Mouse (Mus musculus): ENCODE results near the gene Pard3b. TPM values are rescaled to one million over a fixed set of nuclear protein-coding genes. Genes with fewer than 3 reads are reported as not detected.

Pard3b gene
- total and polyA plus RNA-seq, 3 experiments, result 0.30 to 0.75 (median 0.63) TPM

DNA sequence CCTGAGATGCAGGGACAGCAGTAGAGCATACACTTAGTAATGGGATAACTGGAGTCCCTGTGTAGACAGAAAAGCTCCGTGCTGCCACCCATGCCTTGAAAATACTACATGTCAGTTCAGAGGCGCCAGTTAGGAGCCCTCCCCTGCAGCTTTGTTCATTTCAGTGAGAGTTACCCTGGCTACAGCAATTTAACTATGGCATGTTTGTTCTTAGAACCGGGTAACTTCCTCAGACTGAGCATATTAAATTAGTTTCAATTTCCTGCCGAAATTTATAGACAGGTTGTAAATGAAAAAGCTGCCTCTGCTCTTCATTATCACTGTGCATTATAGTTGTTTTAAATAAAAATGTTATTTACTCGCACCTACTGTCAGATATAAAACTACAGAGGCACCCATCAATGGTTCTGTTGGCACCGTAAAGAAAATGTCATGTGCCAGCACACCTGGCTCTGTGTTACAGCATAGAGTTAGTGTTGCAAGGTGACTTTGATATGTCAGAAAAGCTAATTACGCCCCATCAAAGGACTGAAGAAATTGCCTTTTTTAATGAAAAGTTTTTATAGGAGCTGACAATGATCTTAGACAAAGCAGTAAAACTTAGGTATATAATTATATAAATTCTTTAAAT, 289.6 kb downstream of the Pard3b start:
- H3K27ac ChIP-seq (ENCODE audit: insufficient read depth, low read depth), result no peak overlapping the region
- no peaks in the 10 kb centered on the region for H3K79me2 ChIP-seq (replicated peaks; ENCODE audit: control insufficient read depth, extremely low read depth, insufficient read depth, poor library complexity, severe bottlenecking)
- no peaks in the 10 kb centered on the region for H3K9me3 ChIP-seq (replicated peaks; ENCODE audit: low read length)
- in situ Hi-C loops (cut with MboI; ENCODE audit: low pct_ligation_motif_present, low pct_unique_long_range_greater_than_20kb, low sequenced_read_pairs) (loop anchor here (25.0 kb wide), 2 partner anchors 784 to 884 kb away; partner anchors contain the start of gene Nrp2), dilution Hi-C loops (cut with MboI; ENCODE audit: extremely low pct_ligation_motif_present, extremely low pct_unique_long_range_greater_than_20kb, low sequenced_read_pairs) (no loop called here)
- no peak for TF ChIP-seq MAX (IDR thresholded peaks at IDR 0.05; ENCODE audit: low read length)
- TF ChIP-seq RCOR1 (conservative IDR thresholded peaks at IDR 0.05; ENCODE audit: low read depth, low read length), result no peak
- TF ChIP-seq ETS1 (conservative IDR thresholded peaks at IDR 0.05; ENCODE audit: low read depth, low read length), result no peak
- no peak for TF ChIP-seq PAX5 (IDR thresholded peaks at IDR 0.05; ENCODE audit: low read length)
- no peak for TF ChIP-seq ELF1 (IDR thresholded peaks at IDR 0.05; ENCODE audit: low read depth, low read length)
- TF ChIP-seq ZNF384 (IDR thresholded peaks at IDR 0.05; ENCODE audit: low read depth, low read length), result no peak
- TF ChIP-seq USF1 (IDR thresholded peaks at IDR 0.05; ENCODE audit: low read depth, low read length), result no peak
- no peak for TF ChIP-seq KAT2A (IDR thresholded peaks at IDR 0.05; ENCODE audit: insufficient replicate concordance, low read length)
- TF ChIP-seq SIN3A (IDR thresholded peaks at IDR 0.05; ENCODE audit: low read length), result no peak
- TF ChIP-seq BHLHE40 (IDR thresholded peaks at IDR 0.05; ENCODE audit: low read depth, low read length), result no peak
- DNase-seq (ENCODE audit: extremely low read depth), result no peak
- H3K4me2 ChIP-seq (ENCODE audit: insufficient read depth, low read depth, poor library complexity, severe bottlenecking), result no peak overlapping the region
- H3K4me3 ChIP-seq (replicated peaks in 1 of 3; ENCODE audit: low read depth in 2 of 3, low read length in 2 of 3, poor library complexity in 1 of 3), result no peak overlapping the region
- H3K4me1 ChIP-seq (ENCODE audit: control insufficient read depth in 1 of 2, insufficient read depth in 2 of 2), result peaks cover 0 to 34% of the 10 kb centered on the region in 2 experiments; a peak in 2 of 4 replicates
- no peaks in the 10 kb centered on the region for H3K36me3 ChIP-seq (replicated peaks in 1 of 2; ENCODE audit: control insufficient read depth in 1 of 2, insufficient read depth in 1 of 2, low read length in 1 of 2)
- no peak overlapping the region for H3K9ac ChIP-seq (ENCODE audit: insufficient read depth, low read depth)
- H3K27me3 ChIP-seq (replicated peaks), result no peaks in the 10 kb centered on the region

DNA sequence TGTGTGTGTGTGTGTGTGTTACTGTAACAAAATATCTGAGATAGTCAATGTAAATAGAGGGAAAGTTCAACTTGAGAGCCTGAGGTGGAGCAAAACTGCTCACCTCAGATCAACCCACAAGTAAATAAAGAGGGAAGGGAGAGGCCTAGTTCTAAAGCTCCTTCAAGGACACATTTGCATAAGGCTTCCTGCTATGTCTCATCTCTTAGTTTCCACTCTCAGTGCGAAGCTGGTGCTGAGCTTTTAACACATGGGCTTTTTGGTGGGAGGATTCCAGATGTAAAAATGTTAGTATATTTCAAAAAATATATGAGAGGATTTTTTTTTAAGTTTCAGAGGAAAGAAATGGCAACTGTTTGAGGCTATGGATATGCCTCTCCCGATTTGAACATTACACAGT, 294.9 kb downstream of the Pard3b start:
- Histone ChIP-seq H3K36me3 (replicated peaks in 1 of 2; ENCODE audit: control insufficient read depth in 1 of 2, insufficient read depth in 1 of 2, low read length in 1 of 2) (no peaks in the 10 kb centered on the region), H3K4me1 (ENCODE audit: control insufficient read depth in 1 of 2, insufficient read depth in 2 of 2) (peaks cover 0 to 29% of the 10 kb centered on the region in 2 experiments; a peak in 2 of 4 replicates), H3K9me3 (replicated peaks; ENCODE audit: low read length) (no peaks in the 10 kb centered on the region), H3K4me2 (ENCODE audit: insufficient read depth, low read depth, poor library complexity, severe bottlenecking) (no peak overlapping the region), H3K79me2 (replicated peaks; ENCODE audit: control insufficient read depth, extremely low read depth, insufficient read depth, poor library complexity, severe bottlenecking) (no peaks in the 10 kb centered on the region), H3K4me3 (replicated peaks in 1 of 3; ENCODE audit: low read depth in 2 of 3, low read length in 2 of 3, poor library complexity in 1 of 3) (no peak overlapping the region), H3K27ac (ENCODE audit: insufficient read depth, low read depth) (no peak overlapping the region), H3K27me3 (replicated peaks) (no peaks in the 10 kb centered on the region), H3K9ac (ENCODE audit: insufficient read depth, low read depth) (no peak overlapping the region)
- dilution Hi-C loops (cut with MboI; ENCODE audit: extremely low pct_ligation_motif_present, extremely low pct_unique_long_range_greater_than_20kb, low sequenced_read_pairs) (no loop called here), in situ Hi-C loops (cut with MboI; ENCODE audit: low pct_ligation_motif_present, low pct_unique_long_range_greater_than_20kb, low sequenced_read_pairs) (loop anchor here (25.0 kb wide), 2 partner anchors 779 to 879 kb away; partner anchors contain the start of gene Nrp2)
- DNase-seq (ENCODE audit: extremely low read depth), result peak; percentile 76
- no peak for TF ChIP-seq CTCF (conservative IDR thresholded peaks at IDR 0.05 in 1 of 2, IDR thresholded peaks at IDR 0.05 in 1 of 2; ENCODE audit: low read depth in 2 of 2, low read length in 2 of 2)
- no peak for TF ChIP-seq UBTF (IDR thresholded peaks at IDR 0.05; ENCODE audit: low read depth, low read length)
- TF ChIP-seq SMC3 (IDR thresholded peaks at IDR 0.05; ENCODE audit: low read depth, low read length), result no peak
- no peak for TF ChIP-seq PAX5 (IDR thresholded peaks at IDR 0.05; ENCODE audit: low read length)
- no peak for TF ChIP-seq SIN3A (IDR thresholded peaks at IDR 0.05; ENCODE audit: low read length)
- TF ChIP-seq MEF2A (IDR thresholded peaks at IDR 0.05; ENCODE audit: borderline replicate concordance, low read depth, low read length), result no peak
- TF ChIP-seq MAFK (IDR thresholded peaks at IDR 0.05; ENCODE audit: insufficient replicate concordance, low read length), result no peak
- peak; percentile 75 for TF ChIP-seq EP300 (IDR thresholded peaks at IDR 0.05; ENCODE audit: low read length)
- peak; percentile 45; the same call in 1 of the 2 replicates for TF ChIP-seq ETS1 (conservative IDR thresholded peaks at IDR 0.05; ENCODE audit: low read depth, low read length)
- no peak for TF ChIP-seq USF1 (IDR thresholded peaks at IDR 0.05; ENCODE audit: low read depth, low read length)
- TF ChIP-seq E2F4 (IDR thresholded peaks at IDR 0.05; ENCODE audit: insufficient replicate concordance, low read depth, low read length), result no peak
- no peak for TF ChIP-seq TCF12 (IDR thresholded peaks at IDR 0.05; ENCODE audit: low read depth, low read length)
- no peak for TF ChIP-seq GABPA (IDR thresholded peaks at IDR 0.05; ENCODE audit: insufficient replicate concordance, low read depth, low read length)
- no peak for TF ChIP-seq BHLHE40 (IDR thresholded peaks at IDR 0.05; ENCODE audit: low read depth, low read length)
- peak; percentile 83 for TF ChIP-seq JUND (conservative IDR thresholded peaks at IDR 0.05; ENCODE audit: low read depth, low read length)
- TF ChIP-seq ZNF384 (IDR thresholded peaks at IDR 0.05; ENCODE audit: low read depth, low read length), result no peak
- TF ChIP-seq CHD2 (IDR thresholded peaks at IDR 0.05; ENCODE audit: low read length), result no peak
- TF ChIP-seq JUN (IDR thresholded peaks at IDR 0.05; ENCODE audit: insufficient read depth, low read depth, low read length), result peak; percentile 50
- TF ChIP-seq IRF4 (IDR thresholded peaks at IDR 0.05; ENCODE audit: low read depth, low read length), result peak; percentile 73
- TF ChIP-seq CHD1 (IDR thresholded peaks at IDR 0.05; ENCODE audit: low read depth, low read length), result no peak
- TF ChIP-seq TBP (conservative IDR thresholded peaks at IDR 0.05; ENCODE audit: low read depth, low read length), result no peak
- TF ChIP-seq ZC3H11A (IDR thresholded peaks at IDR 0.05; ENCODE audit: low read depth, low read length), result no peak
- TF ChIP-seq ELF1 (IDR thresholded peaks at IDR 0.05; ENCODE audit: low read depth, low read length), result no peak
- no peak for TF ChIP-seq NRF1 (IDR thresholded peaks at IDR 0.05; ENCODE audit: low read depth, low read length)
- TF ChIP-seq KAT2A (IDR thresholded peaks at IDR 0.05; ENCODE audit: insufficient replicate concordance, low read length), result no peak
- no peak for TF ChIP-seq HCFC1 (IDR thresholded peaks at IDR 0.05; ENCODE audit: low read depth, low read length)
- TF ChIP-seq MXI1 (IDR thresholded peaks at IDR 0.05; ENCODE audit: low read depth, low read length), result no peak
- TF ChIP-seq ZMIZ1 (IDR thresholded peaks at IDR 0.05; ENCODE audit: low read depth, low read length), result no peak
- TF ChIP-seq MAX (IDR thresholded peaks at IDR 0.05; ENCODE audit: low read length), result peak; percentile 53; the same call in 1 of the 2 replicates
- TF ChIP-seq POLR2A (IDR thresholded peaks at IDR 0.05; ENCODE audit: low read depth, low read length), result no peak
